Mouse (Mus musculus): ENCODE data around the gene Fbxo30. TPM values are rescaled to one million over a fixed set of nuclear protein-coding genes. Genes with fewer than 3 reads are reported as not detected.
A peak's percentile ranks its signal among the peaks of the same experiment; 100 is the strongest.

Gene Fbxo30
- total RNA-seq, 4 experiments from 2014 or later, result 13.6 to 19.0 (median 17.1) TPM

DNA sequence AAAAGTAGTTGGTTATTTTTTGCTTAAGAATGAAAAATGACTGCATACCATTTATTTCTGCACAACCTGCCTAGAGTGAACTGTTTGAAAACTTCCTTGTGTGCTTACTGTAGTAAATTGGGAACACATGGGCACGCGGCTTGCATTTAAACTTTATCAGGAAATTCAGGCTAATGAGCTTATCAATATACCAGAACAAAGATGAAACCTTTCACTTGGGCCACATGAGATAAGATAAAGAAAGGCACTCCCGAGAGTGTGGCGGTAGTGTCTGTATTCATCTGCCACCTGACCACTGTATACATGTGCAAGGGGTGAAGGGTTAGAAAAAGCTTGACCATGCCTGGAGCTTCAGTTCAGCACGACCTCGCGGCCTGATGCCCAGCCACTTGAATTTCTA, 41.2 kb downstream of the Fbxo30 start:
- no peak for DNase-seq (ENCODE audit: low spot score in 2 of 2)

DNA sequence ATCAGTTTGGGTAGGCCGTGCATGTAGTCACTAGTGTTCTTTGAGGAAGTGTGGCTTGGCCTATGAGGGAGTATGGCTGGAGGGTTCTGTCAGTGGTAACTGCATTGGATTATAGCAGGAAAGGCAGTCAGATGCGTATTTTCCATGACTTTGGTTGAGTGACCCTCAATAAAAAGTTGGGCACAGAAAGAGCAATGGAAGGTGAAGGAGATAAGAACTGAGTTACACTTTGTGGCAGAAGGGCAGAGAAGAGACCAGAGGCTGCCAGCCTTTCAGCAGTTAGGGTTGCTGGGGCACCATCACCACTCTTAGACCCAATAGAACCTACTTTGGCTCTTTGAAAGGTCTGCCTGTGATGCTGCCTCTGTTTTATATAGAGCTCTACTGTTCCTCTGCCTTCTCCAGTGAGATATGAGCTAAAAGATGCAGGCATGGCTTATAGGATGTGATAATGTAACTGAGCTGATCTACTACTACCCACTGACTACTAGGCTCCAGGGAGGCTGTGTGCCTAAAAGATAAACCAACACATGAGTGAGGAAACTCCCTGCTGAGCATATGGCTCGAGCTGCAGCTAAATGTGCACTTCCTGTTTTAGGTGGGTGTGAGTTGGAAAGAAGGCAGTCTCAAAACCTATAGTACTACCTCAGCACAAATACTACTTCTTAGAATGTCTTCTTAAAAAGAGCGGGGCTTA, 42.2 kb downstream of the Fbxo30 start:
- DNase-seq (ENCODE audit: low spot score in 2 of 2), result no peak

DNA sequence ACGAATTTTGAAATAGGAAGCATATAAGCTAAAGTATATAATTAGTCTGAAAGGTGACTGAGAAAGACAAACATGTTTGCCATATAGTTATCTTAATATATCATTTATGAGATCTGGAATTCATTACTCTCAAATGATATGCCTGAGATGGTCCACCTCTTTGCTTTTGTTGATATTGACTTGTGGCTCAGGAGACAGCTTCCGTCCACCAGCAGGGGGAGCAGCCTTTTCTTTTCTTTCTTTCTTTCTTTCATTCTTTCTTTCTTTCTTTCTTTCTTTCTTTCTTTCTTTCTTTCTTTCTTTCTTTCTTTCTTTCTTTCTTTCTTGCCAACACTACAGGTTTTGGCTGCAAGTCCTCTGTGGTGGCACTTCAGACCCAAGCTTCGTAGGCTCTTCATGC, 45.4 kb downstream of the Fbxo30 start:
- no peak for DNase-seq (ENCODE audit: low spot score in 2 of 2)

- peak; percentile 63 to 78 for DNase-seq (ENCODE audit: low spot score in 2 of 2)
Observed at GRCm38 (mm10) chr10:11343205-11344141, 62.3 kb downstream of the Fbxo30 start, which contains the start of gene Epm2a. Epm2a (plus strand) TSS chr10:11343404.

DNA sequence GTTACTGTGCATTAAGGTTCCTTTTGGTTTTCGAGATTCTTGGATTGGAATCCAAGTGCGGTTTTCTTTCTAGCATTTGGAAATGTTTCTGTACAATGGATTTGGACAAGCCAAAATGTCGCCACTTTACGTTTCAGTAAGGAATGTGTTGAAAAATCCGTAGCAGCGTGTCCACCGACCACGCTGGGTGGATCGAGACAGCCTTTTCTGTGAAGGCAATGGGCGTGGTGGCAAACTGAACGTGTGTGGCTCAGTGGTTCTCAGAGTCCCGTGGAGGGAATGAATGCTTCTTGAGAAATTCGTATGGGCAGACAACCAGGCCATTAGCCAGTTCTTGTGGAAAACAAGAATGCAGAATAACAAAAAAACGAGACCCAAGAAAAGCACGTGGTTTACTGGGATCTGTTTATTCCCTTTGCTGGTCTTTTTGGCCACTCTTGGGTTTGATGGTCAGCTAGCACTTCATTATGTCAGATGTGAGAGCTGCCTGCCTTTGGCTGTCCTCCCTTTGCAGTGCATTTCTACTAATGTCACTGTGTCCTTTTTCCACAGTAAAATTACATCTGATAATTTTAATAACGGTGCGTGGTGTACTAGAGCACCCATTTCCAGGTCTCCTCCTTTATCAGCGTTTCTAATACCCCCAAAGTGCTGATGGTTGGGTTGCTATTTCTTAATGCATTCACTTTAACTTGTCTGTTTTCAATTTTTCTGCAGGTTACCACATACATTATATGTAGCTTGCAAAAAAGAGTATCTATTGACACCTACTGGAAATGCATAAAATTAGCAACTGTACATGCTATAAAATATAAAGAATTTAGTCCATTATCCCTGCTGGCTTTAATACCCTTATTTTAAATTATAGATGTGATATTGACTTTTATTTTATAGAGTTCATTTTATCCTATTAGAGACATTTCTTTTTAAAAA, 63.7 kb downstream of the Fbxo30 start:
- no peak for DNase-seq (ENCODE audit: low spot score in 2 of 2)

Other genes starting within 250 kb of the Fbxo30 start
- gene Grm1, start 199.0 kb upstream of the Fbxo30 start, total RNA-seq (2022), result under 1 TPM; 0.04 to 0.38 (median 0.19) TPM
- 1 to 10 TPM; 6.7 to 9.5 (median 7.9) TPM for gene Shprh, start 131.9 kb upstream of the Fbxo30 start, total RNA-seq (2022)
- gene Epm2a, start 62.1 kb downstream of the Fbxo30 start, total RNA-seq (2022), result 100 to 1,000 TPM in 3 of 4 experiments, 10 to 100 TPM in 1; 97.5 to 118 (median 104) TPM